Mouse (Mus musculus): ENCODE data around the gene Gbf1.

GRCm38 (mm10) chr19:46300294-46301045 is 148.2 kb downstream of the Gbf1 start:
- TF ChIP-seq CTCF (IDR thresholded peaks at IDR 0.05; ENCODE audit: low read depth, low read length) = no peak
- TF ChIP-seq POLR2A (IDR thresholded peaks at IDR 0.05; ENCODE audit: borderline replicate concordance, low read depth, low read length) = no peak

Data from bone marrow macrophage, adult 2 months (primary cell).